Mouse (Mus musculus) kidney, embryonic 16.5 days (tissue): ENCODE measurements around the gene Ndufa7. TPM values are rescaled to one million over a fixed set of nuclear protein-coding genes. Genes with fewer than 3 reads are reported as not detected.
"Not testable (repeated sequence)": the region's sequence is repeated elsewhere in the genome, so short reads cannot be mapped to it uniquely, and the experiment has no call there.

Source experiments
- ATAC-seq: fragments of 200-750 bp; cut with Nextera tagmentation; 2 replicates; pipeline ENCODE4 v1.8.0; 2017; ENCODE audit warnings: moderate TSS enrichment; ENCODE audit not compliant: low FRiP score, low TSS enrichment
- H3K27ac ChIP-seq: fragments of 300-500 bp; sonication (generic); 2 replicates; pipeline ENCODE4 v1.5.1; 2014; ENCODE audit warnings: low read length
- H3K27me3 ChIP-seq: fragments of 300-500 bp; sonication (generic); 2 replicates; pipeline ENCODE4 v1.6.1; 2014; ENCODE audit warnings: low read length, control low read depth, mixed read lengths; ENCODE audit not compliant: insufficient read depth
- H3K36me3 ChIP-seq: fragments of 300-500 bp; sonication (generic); 2 replicates; pipeline ENCODE4 v1.6.1; 2014; ENCODE audit warnings: low read length, control low read depth, mixed read lengths; ENCODE audit not compliant: insufficient read depth
- H3K4me1 ChIP-seq: fragments of 300-500 bp; sonication (generic); 2 replicates; pipeline ENCODE4 v1.6.1; 2014; ENCODE audit warnings: low read length, control low read depth, mixed read lengths; ENCODE audit not compliant: insufficient read depth
- H3K4me2 ChIP-seq: fragments of 300-500 bp; sonication (generic); replicated peaks from 2 replicates; pipeline ENCODE4 v1.6.1; 2014; ENCODE audit warnings: low read depth, low read length
- H3K4me3 ChIP-seq: fragments of 300-500 bp; sonication (generic); 2 replicates; pipeline ENCODE4 v1.5.1; 2014; ENCODE audit warnings: mild to moderate bottlenecking, low read length
- H3K9ac ChIP-seq: fragments of 300-500 bp; sonication (generic); replicated peaks from 2 replicates; pipeline ENCODE4 v1.6.1; 2014; ENCODE audit warnings: low read length
- H3K9me3 ChIP-seq: fragments of 300-500 bp; sonication (generic); 2 replicates; pipeline ENCODE4 v1.6.1; 2016; ENCODE audit warnings: low read length, control low read depth
- whole genome bisulfite sequencing: fragments of 180-500 bp; shearing (Covaris S2); extraction: QIAGEN DNeasy Blood & Tissue Kit; methylation state at CpG from one replicate; pipeline ENCODE4 v1.1.7; 2014; 5-methylcytosine and 5-hydroxymethylcytosine counted together
- microRNA-seq: library from miRNA; unstranded; fragments of <30 nt; microRNA quantifications from one replicate; pipeline ENCODE4, GENCODE M21; 2016
- polyA plus RNA-seq: library from polyadenylated mRNA; unstranded; fragments of >200 nt; fragmentation: Nextera tagmentation; extraction: Ambion mirVana; gene quantifications from 2 replicates; pipeline ENCODE4 v1.2.1, GENCODE M21; 2015

Ndufa7 gene
- polyA plus RNA-seq, 1 experiment from 2014 or later: 498 TPM

DNA sequence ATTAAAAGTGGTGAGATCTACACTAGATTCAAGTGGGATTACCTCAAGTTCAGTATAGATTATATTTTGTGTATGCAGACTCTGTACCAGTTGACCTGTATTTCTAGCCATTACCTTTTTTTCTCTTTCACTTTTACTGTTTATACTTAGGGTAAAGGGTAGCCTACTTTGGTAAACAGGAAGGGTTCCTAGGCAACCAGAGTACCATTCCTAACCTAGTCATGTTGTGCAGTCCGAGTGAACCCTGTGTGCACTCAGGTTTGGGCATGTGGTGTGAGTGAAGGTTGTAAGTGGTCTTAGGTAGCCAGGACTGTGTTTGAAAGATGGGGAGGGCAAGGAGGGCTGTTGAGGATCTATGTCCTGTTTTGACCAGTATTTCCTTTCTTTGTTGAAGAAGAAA, 27.0 kb downstream of the Ndufa7 start:
- Histone ChIP-seq H3K36me3 (peaks cover 6% of the 10 kb centered on the region), H3K9ac (no peak overlapping the region), H3K4me2 (no peak overlapping the region), H3K4me1 (no peaks in the 10 kb centered on the region), H3K4me3 (no peak overlapping the region), H3K27ac (no peak overlapping the region), H3K9me3 (no peaks in the 10 kb centered on the region), H3K27me3 (no peaks in the 10 kb centered on the region)
- no peak for ATAC-seq
- whole genome bisulfite sequencing: 71% methylated on average over 1 of the region's 1 CpGs

DNA sequence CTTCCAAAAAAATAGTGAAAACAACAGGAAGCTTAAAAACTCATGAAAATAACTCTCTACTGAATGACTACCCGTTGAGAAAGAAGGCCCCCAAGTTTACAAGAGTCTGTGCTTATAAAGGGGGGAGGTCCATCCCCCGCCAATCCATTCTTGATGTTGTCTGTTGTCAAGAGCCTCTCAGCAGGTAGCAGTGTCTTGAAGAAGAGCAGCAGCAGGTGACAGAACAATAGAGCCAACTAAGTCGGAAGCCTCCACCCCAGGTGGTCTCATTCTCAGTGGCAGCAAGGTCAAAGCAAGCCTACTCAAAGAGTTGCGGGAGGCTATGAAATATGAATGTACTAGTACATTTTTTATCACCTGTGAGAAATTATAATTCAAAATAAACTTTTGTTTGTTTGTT, 33.4 kb downstream of the Ndufa7 start:
- H3K27me3 ChIP-seq: no peaks in the 10 kb centered on the region
- H3K36me3 ChIP-seq: no peaks in the 10 kb centered on the region
- no peak for ATAC-seq
- H3K9ac ChIP-seq: no peak overlapping the region
- H3K9me3 ChIP-seq: 0 out of 2 replicates have a peak, but pooled peaks cover 4% of the 10 kb centered on the region
- no peak overlapping the region for H3K4me2 ChIP-seq
- no peak overlapping the region for H3K27ac ChIP-seq
- no peak overlapping the region for H3K4me3 ChIP-seq
- 74% methylated on average over 4 of the region's 4 CpGs for WGBS
- no peaks in the 10 kb centered on the region for H3K4me1 ChIP-seq

GRCm38 (mm10) chr17:33865330-33866030, 41.1 kb downstream of the Ndufa7 start:
- no peak for ATAC-seq
- H3K27me3 ChIP-seq: no peaks in the 10 kb centered on the region
- H3K27ac ChIP-seq: no peak overlapping the region
- H3K36me3 ChIP-seq: no peaks in the 10 kb centered on the region
- H3K4me1 ChIP-seq: no peaks in the 10 kb centered on the region
- no peak overlapping the region for H3K9ac ChIP-seq
- H3K4me3 ChIP-seq: no peak overlapping the region
- WGBS: 35% methylated on average over 7 of the region's 9 CpGs
- no peaks in the 10 kb centered on the region for H3K9me3 ChIP-seq
- no peak overlapping the region for H3K4me2 ChIP-seq

DNA sequence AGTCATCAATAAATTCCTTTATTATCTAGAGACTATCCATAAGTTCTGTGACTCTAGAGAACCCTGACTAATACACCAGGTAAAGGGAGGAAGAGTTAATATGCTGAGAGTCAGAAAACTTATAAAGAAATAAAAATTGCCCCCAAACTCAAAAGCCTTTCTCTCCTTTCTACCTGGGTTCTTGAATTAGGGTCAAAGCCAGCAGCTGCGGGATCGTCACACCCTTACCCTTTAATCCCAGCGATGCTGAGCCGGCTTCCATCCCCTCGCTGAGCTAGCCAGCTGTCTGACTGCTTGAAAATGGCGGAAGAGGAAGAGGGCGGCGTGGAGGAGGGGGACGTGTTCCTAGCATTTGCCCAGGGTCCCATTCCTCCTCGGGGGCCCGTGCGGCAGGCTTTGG, 49.2 kb downstream of the Ndufa7 start, which contains the start of gene Gm7029:
TSS of gene Gm7029 (plus strand) at position 301 of the 400 bp plus-strand sequence.
- H3K9me3 ChIP-seq, H3K4me2 ChIP-seq, ATAC-seq, H3K9ac ChIP-seq, H3K27me3 ChIP-seq, H3K4me3 ChIP-seq, H3K4me1 ChIP-seq, H3K27ac ChIP-seq: not testable (repeated sequence)
- peaks cover 15% of the 10 kb centered on the region for H3K36me3 ChIP-seq
- no CpG with 5 or more reads among the region's 12 CpGs for WGBS

- no peak overlapping the region for H3K27ac ChIP-seq
- WGBS: 91% methylated on average over 11 of the region's 11 CpGs
- H3K9ac ChIP-seq: no peak overlapping the region
- H3K4me3 ChIP-seq: no peak overlapping the region
- H3K27me3 ChIP-seq: no peaks in the 10 kb centered on the region
- H3K9me3 ChIP-seq: no peaks in the 10 kb centered on the region
- no peak for ATAC-seq
- H3K4me1 ChIP-seq: no peaks in the 10 kb centered on the region
- peaks cover 16% of the 10 kb centered on the region for H3K36me3 ChIP-seq
- no peak overlapping the region for H3K4me2 ChIP-seq
Observed at GRCm38 (mm10) chr17:33874411-33874810, 50.0 kb downstream of the Ndufa7 start.

DNA sequence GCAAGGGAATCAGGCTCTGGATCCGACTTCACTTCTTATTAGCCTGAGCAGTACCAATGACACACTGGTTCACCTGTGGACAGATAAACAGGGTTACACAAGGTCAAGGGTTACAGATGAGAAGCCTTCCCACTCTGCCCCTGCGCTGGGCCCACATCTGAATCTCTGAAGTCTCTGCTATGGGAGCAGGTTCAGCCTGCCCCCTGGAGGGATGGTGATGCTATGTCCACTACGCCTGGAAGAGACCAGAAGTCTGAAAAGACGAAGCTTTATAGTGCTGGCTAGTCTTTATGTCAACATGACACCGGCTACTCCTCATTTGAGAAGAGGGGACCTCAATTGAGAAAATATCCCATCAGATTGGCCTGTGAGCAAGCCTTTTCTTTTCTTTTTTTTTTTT, 51.4 kb downstream of the Ndufa7 start:
- not testable (repeated sequence) for H3K9me3 ChIP-seq, H3K4me1 ChIP-seq, H3K27ac ChIP-seq, H3K27me3 ChIP-seq, H3K4me3 ChIP-seq, ATAC-seq, H3K9ac ChIP-seq, H3K4me2 ChIP-seq
- H3K36me3 ChIP-seq: peaks cover 24% of the 10 kb centered on the region
- 87% methylated on average over 5 of the region's 5 CpGs for WGBS

GRCm38 (mm10) chr17:33884320-33884719, 59.9 kb downstream of the Ndufa7 start:
- H3K27ac ChIP-seq, H3K4me2 ChIP-seq, H3K9me3 ChIP-seq, ATAC-seq, H3K4me1 ChIP-seq, H3K27me3 ChIP-seq, H3K4me3 ChIP-seq, H3K9ac ChIP-seq: not testable (repeated sequence)
- H3K36me3 ChIP-seq: peaks cover 27% of the 10 kb centered on the region; the same call in 1 of the 2 replicates
- 94% methylated on average over 9 of the region's 11 CpGs for WGBS

GRCm38 (mm10) chr17:33887802-33888201, 63.4 kb downstream of the Ndufa7 start:
- H3K4me1 ChIP-seq: peaks cover 10% of the 10 kb centered on the region
- not testable (repeated sequence) for H3K4me3 ChIP-seq, H3K27ac ChIP-seq, H3K9ac ChIP-seq, H3K4me2 ChIP-seq, H3K27me3 ChIP-seq, H3K36me3 ChIP-seq, ATAC-seq, H3K9me3 ChIP-seq
- WGBS: 55% methylated on average over 2 of the region's 2 CpGs

Small RNAs within 50 kb of the gene (microRNA-seq; reads per million reads assigned to microRNA genes)
- gene Gm27740: not detected

Other genes starting within 250 kb of the Ndufa7 start
- gene Zfp414, start 195.5 kb upstream of the Ndufa7 start, polyA plus RNA-seq: 46.3 and 58.4 TPM in 2 replicates
- 0.31 and 0.63 TPM in 2 replicates for gene Pram1, start 186.5 kb upstream of the Ndufa7 start, polyA plus RNA-seq
- gene Hnrnpm, start 137.7 kb upstream of the Ndufa7 start, polyA plus RNA-seq: 390 and 407 TPM in 2 replicates
- gene March2, start 105.9 kb upstream of the Ndufa7 start, polyA plus RNA-seq: 58.4 and 61.9 TPM in 2 replicates
- 245 and 303 TPM in 2 replicates for gene Rab11b, start 64.0 kb upstream of the Ndufa7 start, polyA plus RNA-seq
- 28.4 and 29.5 TPM in 2 replicates for gene Angptl4, start 42.7 kb upstream of the Ndufa7 start, polyA plus RNA-seq
- gene Kank3, start 14.1 kb upstream of the Ndufa7 start, polyA plus RNA-seq: 65.0 and 73.5 TPM in 2 replicates
- 796 and 818 TPM in 2 replicates for gene Rps28, start within 50 bp of the Ndufa7 start, polyA plus RNA-seq
- gene Cd320, start 18.5 kb downstream of the Ndufa7 start, polyA plus RNA-seq: 120 and 122 TPM in 2 replicates
- not detected in 2 replicates for gene Gm7029, start 49.3 kb downstream of the Ndufa7 start, polyA plus RNA-seq
- 9.6 and 10.5 TPM in 2 replicates for gene Kifc1, start 66.1 kb downstream of the Ndufa7 start, polyA plus RNA-seq
- gene Platr17, start 80.6 kb downstream of the Ndufa7 start, polyA plus RNA-seq: 0.22 TPM in 1 of 2 replicates, not detected in the other
- 59.9 and 60.1 TPM in 2 replicates for gene Daxx, start 84.8 kb downstream of the Ndufa7 start, polyA plus RNA-seq
- gene Tapbp, start 91.3 kb downstream of the Ndufa7 start, polyA plus RNA-seq: 36.1 and 39.2 TPM in 2 replicates
- 20.6 and 20.9 TPM in 2 replicates for gene Zbtb22, start 91.3 kb downstream of the Ndufa7 start, polyA plus RNA-seq
- 35.9 and 38.0 TPM in 2 replicates for gene Rgl2, start 105.0 kb downstream of the Ndufa7 start, polyA plus RNA-seq
- gene Pfdn6, start 115.8 kb downstream of the Ndufa7 start, polyA plus RNA-seq: 168 and 174 TPM in 2 replicates
- 32.7 and 37.7 TPM in 2 replicates for gene Wdr46, start 116.1 kb downstream of the Ndufa7 start, polyA plus RNA-seq
- 6.2 and 6.9 TPM in 2 replicates for gene B3galt4, start 126.9 kb downstream of the Ndufa7 start, polyA plus RNA-seq
- 51.9 and 54.7 TPM in 2 replicates for gene Vps52, start 131.2 kb downstream of the Ndufa7 start, polyA plus RNA-seq
- gene Rps18, start 131.4 kb downstream of the Ndufa7 start, polyA plus RNA-seq: 1,660 and 1,786 TPM in 2 replicates
- 31.5 and 32.7 TPM in 2 replicates for gene H2-K1, start 175.8 kb downstream of the Ndufa7 start, polyA plus RNA-seq
- gene Ring1, start 200.1 kb downstream of the Ndufa7 start, polyA plus RNA-seq: 14.7 and 18.7 TPM in 2 replicates
- 52.9 and 54.0 TPM in 2 replicates for gene H2-Ke6, start 203.5 kb downstream of the Ndufa7 start, polyA plus RNA-seq
- 227 and 231 TPM in 2 replicates for gene Slc39a7, start 207.1 kb downstream of the Ndufa7 start, polyA plus RNA-seq
- gene Rxrb, start 207.2 kb downstream of the Ndufa7 start, polyA plus RNA-seq: 52.7 and 56.7 TPM in 2 replicates
- 3.2 and 3.7 TPM in 2 replicates for gene Col11a2, start 214.9 kb downstream of the Ndufa7 start, polyA plus RNA-seq